Mouse (Mus musculus): ENCODE results near the gene Dtx2.

DNA sequence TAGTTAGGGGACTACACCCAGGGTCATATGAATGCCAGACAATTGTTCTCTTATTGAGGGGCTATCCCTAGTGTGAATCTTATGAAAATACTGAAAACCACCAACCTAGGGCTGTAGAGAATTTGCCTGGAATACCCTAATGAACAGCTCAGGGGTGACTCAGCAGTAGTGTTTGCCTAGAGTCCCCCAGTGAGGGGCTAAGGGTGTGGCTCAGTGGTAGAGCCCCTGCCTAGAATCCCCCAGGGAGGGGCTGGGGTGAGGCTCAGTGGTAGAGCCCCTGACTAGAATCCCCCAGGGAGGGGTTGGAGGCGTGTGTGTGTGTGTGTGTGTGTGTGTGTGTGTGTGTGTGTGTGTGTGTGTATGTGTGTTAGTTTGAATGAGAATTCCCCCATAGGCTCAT is 42.1 kb downstream of the Dtx2 start:
- TF ChIP-seq POLR2A (IDR thresholded peaks at IDR 0.05; ENCODE audit: borderline replicate concordance, insufficient read depth, low read length) (no peak), CTCF (IDR thresholded peaks at IDR 0.05; ENCODE audit: borderline replicate concordance, insufficient read depth, low read depth, low read length) (no peak)
